Comparison of ENCODE assay signal across 12 mouse cellular contexts in genomic region chr13:37856537-37856936, GRCm38 (mm10).
DNase-seq lines count a peak whose midpoint lies in the region; ATAC-seq and TF ChIP-seq lines count a peak whose summit lies in the region.
"Had no signal": no experiment of that assay in that cellular context is flagged by ENCODE, and none has a peak within 500 bp of the region (broad histone marks: within the 10 kb centered on the region; RNA-seq: fewer than 3 reads in every experiment).

No protein-coding gene starts in this region.

- H3K4me1 ChIP-seq in heart, embryonic 12.5 days (replicated peaks): peaks cover 77% of the 10 kb centered on the region
- peaks cover 70% of the 10 kb centered on the region for H3K4me1 ChIP-seq in lung, embryonic 15.5 days
- H3K4me1 ChIP-seq in lung, postnatal 0 days (ENCODE audit: insufficient read depth, low read depth, low read length): peaks cover 16% of the 10 kb centered on the region; the same call in 1 of the 2 replicates
- peaks cover 51% of the 10 kb centered on the region for H3K4me1 ChIP-seq in intestine, embryonic 14.5 days (replicated peaks; ENCODE audit: control insufficient read depth, insufficient read depth, low read length)
- H3K4me1 ChIP-seq in neural tube, embryonic 13.5 days (replicated peaks): peaks cover 34% of the 10 kb centered on the region

- no peak overlapping the region for H3K9ac ChIP-seq in heart, embryonic 12.5 days
- no peak overlapping the region for H3K9ac ChIP-seq in lung, embryonic 15.5 days
- no peak overlapping the region for H3K9ac ChIP-seq in lung, postnatal 0 days (replicated peaks; ENCODE audit: low read depth)
- no peak overlapping the region for H3K9ac ChIP-seq in intestine, embryonic 14.5 days (ENCODE audit: low read length)
- no peak overlapping the region for H3K9ac ChIP-seq in neural tube, embryonic 13.5 days

- no peaks in the 10 kb centered on the region for H3K36me3 ChIP-seq in heart, embryonic 12.5 days
- no peaks in the 10 kb centered on the region for H3K36me3 ChIP-seq in lung, embryonic 15.5 days
- no peaks in the 10 kb centered on the region for H3K36me3 ChIP-seq in lung, postnatal 0 days (ENCODE audit: insufficient read depth, low read length)
- H3K36me3 ChIP-seq in intestine, embryonic 14.5 days (ENCODE audit: control insufficient read depth, insufficient read depth, low read length): no peaks in the 10 kb centered on the region
- H3K36me3 ChIP-seq in neural tube, embryonic 13.5 days: no peaks in the 10 kb centered on the region

- H3K9me3 ChIP-seq in heart, embryonic 12.5 days (replicated peaks): no peaks in the 10 kb centered on the region
- no peaks in the 10 kb centered on the region for H3K9me3 ChIP-seq in lung, embryonic 15.5 days
- H3K9me3 ChIP-seq in lung, postnatal 0 days (ENCODE audit: low read length): no peaks in the 10 kb centered on the region
- no peaks in the 10 kb centered on the region for H3K9me3 ChIP-seq in intestine, embryonic 14.5 days (ENCODE audit: control insufficient read depth, low read length)
- no peaks in the 10 kb centered on the region for H3K9me3 ChIP-seq in neural tube, embryonic 13.5 days

- 51% methylated on average over 2 of the region's 2 CpGs for WGBS in heart, embryonic 12.5 days
- 23% methylated on average over 2 of the region's 2 CpGs for WGBS in lung, embryonic 15.5 days
- WGBS in lung, postnatal 0 days: 43% methylated on average over 2 of the region's 2 CpGs
- 35% methylated on average over 2 of the region's 2 CpGs for WGBS in intestine, embryonic 14.5 days
- 59% methylated on average over 2 of the region's 2 CpGs for WGBS in neural tube, embryonic 13.5 days

- no peak for DNase-seq in heart, postnatal 36 days
- no peak for DNase-seq in lung, postnatal 0 days (ENCODE audit: low spot score)
- DNase-seq in intestine, embryonic 14.5 days (ENCODE audit: low spot score): no peak
- DNase-seq in cerebellum, adult 9-11 months: no peak
- no peak for DNase-seq in gastrocnemius, adult 18-20 months (ENCODE audit: low spot score)
- DNase-seq: cerebellum, postnatal 36 days; lung, postnatal 36 days; retina, postnatal 1 day; thymus, adult 18-20 months had no signal

- H3K27ac ChIP-seq in heart, embryonic 12.5 days (ENCODE audit: poor library complexity, severe bottlenecking): no peak overlapping the region
- H3K27ac ChIP-seq in lung, embryonic 15.5 days: no peak overlapping the region
- H3K27ac ChIP-seq in lung, postnatal 0 days (ENCODE audit: low read length): no peak overlapping the region
- peak overlapping the region; percentile 57; the same call in 1 of the 2 replicates for H3K27ac ChIP-seq in intestine, embryonic 14.5 days (ENCODE audit: low read depth)
- H3K27ac ChIP-seq in neural tube, embryonic 13.5 days (replicated peaks): no peak overlapping the region

- TF ChIP-seq EP300 in lung, postnatal 0 days (IDR thresholded peaks at IDR 0.05): no peak

- H3K4me2 ChIP-seq in heart, embryonic 12.5 days: peak overlapping the region; percentile 99; the same call in 1 of the 2 replicates
- peak overlapping the region; percentile 94 for H3K4me2 ChIP-seq in lung, embryonic 15.5 days
- no peak overlapping the region for H3K4me2 ChIP-seq in lung, postnatal 0 days (replicated peaks; ENCODE audit: low read depth, low read length)
- peak overlapping the region; percentile 60 for H3K4me2 ChIP-seq in intestine, embryonic 14.5 days (ENCODE audit: low read length)
- peak overlapping the region; percentile 94; the same call in 1 of the 2 replicates for H3K4me2 ChIP-seq in neural tube, embryonic 13.5 days

- intact Hi-C loops in heart, postnatal 36 days (cut with DNase I): loop anchor here (2.0 kb wide), 1 partner anchor 30 kb away; no protein-coding TSS in a partner anchor

- H3K4me3 ChIP-seq in heart, embryonic 12.5 days: peak overlapping the region; percentile 66; the same call in 1 of the 2 replicates
- H3K4me3 ChIP-seq in lung, embryonic 15.5 days: no peak overlapping the region
- no peak overlapping the region for H3K4me3 ChIP-seq in lung, postnatal 0 days (ENCODE audit: low read depth, low read length)
- no peak overlapping the region for H3K4me3 ChIP-seq in intestine, embryonic 14.5 days (ENCODE audit: low read depth, low read length)
- no peak overlapping the region for H3K4me3 ChIP-seq in neural tube, embryonic 13.5 days

- H3K27me3 ChIP-seq in heart, embryonic 12.5 days (replicated peaks): no peaks in the 10 kb centered on the region
- H3K27me3 ChIP-seq in lung, embryonic 15.5 days: no peaks in the 10 kb centered on the region
- H3K27me3 ChIP-seq in lung, postnatal 0 days (replicated peaks; ENCODE audit: insufficient read depth, low read length): no peaks in the 10 kb centered on the region
- no peaks in the 10 kb centered on the region for H3K27me3 ChIP-seq in intestine, embryonic 14.5 days (replicated peaks; ENCODE audit: control insufficient read depth, insufficient read depth, low read length)
- 0 out of 2 replicates have a peak, but pooled peaks cover 7% of the 10 kb centered on the region for H3K27me3 ChIP-seq in neural tube, embryonic 13.5 days

- no peak for TF ChIP-seq CTCF in lung, postnatal 0 days (IDR thresholded peaks at IDR 0.05)

- no peak for ATAC-seq in heart, embryonic 12.5 days (ENCODE audit: insufficient number of reproducible peaks, low FRiP score)
- ATAC-seq in lung, embryonic 15.5 days (ENCODE audit: borderline replicate concordance, extremely low read depth, low FRiP score, low TSS enrichment): no peak
- ATAC-seq in lung, postnatal 0 days: no peak
- ATAC-seq in intestine, embryonic 14.5 days (replicated peaks; ENCODE audit: low FRiP score, low TSS enrichment, low read depth): no peak
- ATAC-seq in neural tube, embryonic 13.5 days (ENCODE audit: low read depth): no peak
